Mouse (Mus musculus) NIH3T3 (cell line): ENCODE measurements at regions not wholly inside any gene's neighbourhood (a gene's known extent, or its start where the extent isn't known, plus 50 kb on each side); places are given as distances from the start of the nearest gene placed in this dataset.

Experiments
- DNase-seq: peaks from one replicate; pipeline ENCODE4 v3.0.0-alpha.2; 2012; ENCODE audit warnings: low read depth

- no peak for DNase-seq
Observed at GRCm38 (mm10) chr3:80975716-80976115, 60.5 kb upstream of the Pdgfc start.

- DNase-seq, result peak; percentile 74
Observed at GRCm38 (mm10) chr3:80976451-80976850, 59.8 kb upstream of the Pdgfc start.
